Mouse (Mus musculus): ENCODE results near the gene Grid1.

Grid1 gene

DNA sequence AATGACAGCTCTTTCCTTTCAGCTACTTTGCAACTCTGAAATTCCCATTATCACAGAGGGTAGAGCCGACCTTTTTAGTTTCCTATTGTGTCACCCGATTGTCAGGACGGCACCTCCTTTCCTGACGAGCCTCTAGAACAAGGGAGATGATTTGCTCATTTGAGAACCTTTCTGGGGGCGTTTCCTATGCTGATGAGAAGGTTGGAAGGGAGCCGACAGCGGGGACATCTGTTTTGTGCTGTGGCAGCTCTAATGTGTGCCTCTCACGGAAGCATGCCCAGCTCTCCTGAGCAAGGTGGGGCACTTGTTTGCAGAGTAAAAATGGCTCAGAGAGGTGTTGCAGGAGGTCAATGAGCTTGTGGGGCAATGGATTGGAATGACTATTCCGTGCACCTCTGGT, 189.2 kb downstream of the Grid1 start:
- no peak for DNase-seq (ENCODE audit: low spot score in 2 of 2)

DNA sequence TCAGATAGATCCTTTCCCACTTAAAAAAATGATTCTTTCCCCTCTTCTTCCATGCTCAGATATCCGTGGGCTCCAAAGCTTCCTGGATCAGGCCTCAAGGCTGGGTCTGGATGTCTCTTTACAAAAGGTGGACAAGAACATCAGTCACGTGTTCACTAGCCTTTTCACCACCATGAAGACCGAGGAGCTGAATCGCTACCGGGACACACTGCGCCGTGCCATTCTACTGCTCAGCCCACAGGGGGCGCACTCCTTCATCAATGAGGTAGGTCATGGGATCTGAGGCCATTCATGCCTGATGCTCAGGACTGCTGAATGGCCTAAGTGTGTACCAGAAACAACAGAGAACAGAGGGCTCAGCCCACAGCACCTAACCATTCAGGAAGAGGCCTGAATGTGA, 206.8 kb downstream of the Grid1 start:
- DNase-seq (ENCODE audit: low spot score in 2 of 2) = no peak

DNA sequence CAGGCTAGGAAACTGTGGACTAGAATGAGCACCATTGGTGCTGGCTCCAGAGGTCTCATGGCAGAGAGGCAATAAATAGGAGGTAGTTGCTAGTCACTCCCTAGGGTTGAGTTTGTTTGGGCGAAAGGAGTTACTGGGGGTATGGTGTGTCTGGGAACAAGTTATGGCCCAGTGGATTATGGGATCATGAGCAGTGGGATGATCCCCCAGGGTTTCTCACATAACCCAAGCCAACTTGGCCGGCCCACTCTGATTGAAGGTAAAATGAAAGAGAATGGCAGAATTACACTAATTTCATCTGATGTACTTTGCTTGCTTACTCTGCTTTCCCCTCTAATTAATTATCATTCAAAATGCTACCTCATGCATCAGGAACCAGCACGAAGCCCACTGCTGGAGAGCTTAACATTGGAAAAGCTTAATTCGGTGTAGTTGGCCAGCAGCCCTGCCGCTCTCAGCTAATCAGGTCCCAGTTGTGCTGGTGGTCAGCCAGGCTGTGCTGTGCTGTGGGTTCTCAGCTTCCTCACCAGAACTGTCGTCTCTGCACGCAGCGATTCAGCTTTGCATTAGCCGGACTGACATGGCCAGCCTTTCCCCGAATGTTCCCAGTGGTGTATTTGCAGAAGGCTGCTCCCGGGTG, 207.7 kb downstream of the Grid1 start:
- no peak for DNase-seq (ENCODE audit: low spot score in 2 of 2)

DNA sequence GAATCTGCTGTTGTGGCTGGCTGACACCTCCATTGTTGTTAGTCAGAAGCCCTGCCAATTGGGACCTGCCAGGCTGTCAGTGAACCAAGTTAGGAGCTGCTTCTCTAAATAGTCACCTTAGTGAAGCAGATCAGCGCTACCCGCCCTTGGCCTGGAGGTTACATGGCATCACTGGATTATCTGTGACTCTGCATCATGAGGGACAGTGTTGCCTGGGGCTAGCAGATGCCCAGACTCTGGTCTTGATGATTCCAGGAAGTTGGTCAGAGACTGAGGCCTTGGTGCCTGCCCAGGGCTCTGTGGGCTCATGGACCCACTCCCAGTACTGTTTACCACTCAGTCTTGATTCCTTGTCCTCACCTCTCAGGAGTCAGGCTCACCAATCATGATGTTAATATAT, 209.7 kb downstream of the Grid1 start:
- DNase-seq (ENCODE audit: low spot score in 2 of 2) = no peak

DNA sequence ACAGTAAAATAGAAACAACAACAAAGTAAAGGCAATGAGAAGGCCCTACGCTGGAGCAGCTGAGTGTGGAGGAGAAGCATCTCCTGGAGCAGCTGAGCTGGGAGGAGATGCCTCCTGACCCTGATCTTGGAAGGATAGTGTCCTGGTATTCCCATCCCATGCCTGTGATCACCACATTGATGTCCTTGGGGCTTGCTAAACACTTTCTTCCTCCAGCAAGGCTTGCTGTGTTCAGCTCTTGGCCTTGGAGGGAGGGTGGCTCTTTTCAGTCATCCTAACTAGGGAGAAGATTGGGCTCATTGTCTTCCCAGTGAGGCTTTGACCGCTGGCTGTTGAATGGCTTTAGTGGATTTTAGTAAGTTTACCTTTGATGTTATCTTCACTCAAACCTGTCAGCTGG, 210.4 kb downstream of the Grid1 start:
- DNase-seq (ENCODE audit: low spot score in 2 of 2) = no peak

DNA sequence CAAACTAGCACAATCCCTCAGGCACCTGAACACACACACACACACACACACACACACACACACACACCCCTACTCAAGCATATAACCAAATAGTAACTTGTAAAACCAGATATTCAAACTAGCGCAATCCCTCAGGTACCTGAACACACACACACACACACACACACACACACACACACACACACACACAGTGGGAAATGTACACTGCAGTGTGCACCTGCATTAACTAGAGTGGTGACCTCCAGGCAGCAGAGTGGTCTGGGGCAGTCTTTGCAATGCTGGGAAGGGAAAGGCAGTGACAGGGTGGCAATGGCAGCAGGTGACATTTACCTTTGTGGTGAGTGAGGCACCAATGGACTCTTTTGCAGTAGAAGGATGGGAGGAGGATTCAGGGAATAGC, 212.4 kb downstream of the Grid1 start:
- no peak for DNase-seq (ENCODE audit: low spot score in 2 of 2)

DNA sequence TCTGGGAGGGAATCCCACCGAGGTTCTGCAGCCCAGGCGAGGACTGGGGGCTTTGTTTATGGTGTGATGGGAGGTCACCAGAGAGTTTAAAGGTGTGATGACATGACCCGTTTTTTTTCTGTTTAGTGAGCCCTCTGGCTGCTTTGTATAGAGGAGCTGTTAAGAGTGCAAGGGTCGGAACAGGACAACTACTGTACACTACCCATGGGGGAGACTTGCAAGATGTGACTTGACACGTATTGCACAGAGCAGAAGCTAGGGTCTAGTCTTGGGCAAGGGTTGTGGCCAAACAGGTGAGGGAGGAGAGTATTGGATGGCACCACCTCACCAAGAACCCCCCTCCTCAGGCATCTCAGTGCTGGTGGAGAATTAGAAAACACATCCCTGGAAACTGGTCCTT, 224.4 kb downstream of the Grid1 start:
- DNase-seq (ENCODE audit: low spot score in 2 of 2) = no peak

DNA sequence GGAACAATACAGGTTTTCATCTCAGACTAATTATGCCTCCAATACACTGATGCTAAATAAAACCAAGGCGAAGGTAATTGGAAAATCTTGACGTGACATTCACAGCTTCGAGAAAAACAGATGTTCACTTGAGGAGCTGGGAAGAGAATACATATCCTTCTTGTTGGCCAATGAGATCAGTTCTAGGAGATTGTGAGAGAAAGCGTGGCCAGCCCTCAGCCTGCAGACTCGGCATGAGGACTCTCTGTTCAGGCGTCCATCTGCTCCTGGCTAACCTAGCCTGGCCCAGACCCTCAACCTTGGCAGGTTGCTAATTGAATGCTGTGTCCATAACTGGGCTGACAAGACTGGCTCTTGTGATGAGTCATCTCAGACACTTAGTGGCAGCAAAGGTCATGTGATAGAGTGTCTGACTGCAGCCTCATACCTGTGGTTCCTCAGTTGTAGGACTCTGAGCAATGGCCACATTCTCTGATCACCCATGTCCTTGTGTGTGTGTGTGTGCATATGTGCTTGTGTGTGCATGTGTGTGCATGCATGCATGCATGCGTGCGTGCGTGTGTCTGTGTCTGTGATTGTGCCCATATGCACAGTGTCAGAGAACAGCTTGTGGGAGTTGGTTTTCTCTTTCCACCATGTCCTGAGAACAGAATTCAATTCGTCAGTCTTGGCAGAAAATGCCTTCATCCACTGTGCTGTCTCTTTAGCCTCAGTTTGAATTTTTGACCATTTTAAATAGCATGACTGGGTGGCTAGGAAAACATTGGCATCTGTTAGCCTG, 225.2 kb downstream of the Grid1 start:
- DNase-seq (ENCODE audit: low spot score in 2 of 2) = no peak

DNA sequence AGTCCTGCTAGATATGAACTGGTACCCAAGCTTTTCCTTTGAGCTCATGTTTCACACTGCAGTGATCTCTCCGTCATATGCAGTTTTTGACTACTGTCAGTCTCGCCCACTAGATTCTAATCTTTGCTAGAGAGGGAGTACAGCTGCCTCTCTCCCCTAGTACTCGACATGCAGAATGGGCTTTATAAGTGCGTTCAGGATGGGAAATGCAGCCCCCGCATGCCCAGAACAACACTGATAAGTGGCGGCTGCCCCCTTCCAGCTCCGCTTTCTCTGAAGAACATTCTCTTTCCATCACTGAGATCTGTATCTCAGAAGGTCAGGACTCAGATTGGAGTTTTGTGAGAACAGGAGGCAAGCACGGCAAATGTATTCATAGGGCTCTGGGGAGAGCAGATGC, 229.3 kb downstream of the Grid1 start:
- DNase-seq (ENCODE audit: low spot score in 2 of 2) = no peak

DNA sequence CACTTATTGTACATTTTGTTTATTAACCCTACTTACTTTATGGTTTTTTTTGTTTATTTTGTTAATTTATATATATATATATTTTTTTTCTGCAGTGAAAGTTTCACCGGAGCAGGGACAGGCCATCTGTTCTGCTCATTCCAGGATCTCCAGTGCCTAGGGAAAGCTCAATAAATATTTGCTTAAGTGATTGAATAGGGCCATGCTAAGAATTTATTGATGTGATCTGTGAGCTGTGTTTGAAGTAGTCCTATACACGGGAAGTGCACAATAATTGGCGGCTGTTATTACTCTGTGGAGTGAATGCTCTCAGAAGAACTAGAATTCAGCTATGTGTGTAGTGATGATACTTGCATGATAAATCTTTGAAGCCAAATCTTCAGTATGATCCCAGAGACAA, 234.2 kb downstream of the Grid1 start:
- DNase-seq (ENCODE audit: low spot score in 2 of 2) = no peak

DNA sequence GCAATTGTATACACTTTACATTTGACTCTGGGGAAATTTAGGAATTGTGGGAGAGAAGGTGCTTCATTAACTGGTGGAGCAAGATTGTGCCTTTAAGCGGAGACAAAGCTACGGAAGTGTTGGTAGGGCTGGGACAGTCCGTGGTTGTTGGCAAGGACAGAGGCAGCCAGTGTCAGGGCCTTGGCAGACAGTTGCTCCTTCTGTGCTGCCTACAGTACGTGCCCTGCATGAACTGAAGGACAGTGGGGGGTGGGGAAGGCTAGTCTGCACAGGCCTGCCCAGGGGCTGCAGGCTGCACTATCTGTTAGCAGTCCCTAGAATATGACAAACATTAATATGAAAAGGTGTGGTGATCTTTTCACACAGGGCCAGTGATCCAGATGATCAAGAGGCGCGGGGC, 254.7 kb downstream of the Grid1 start:
- no peak for DNase-seq (ENCODE audit: low spot score in 2 of 2)

DNA sequence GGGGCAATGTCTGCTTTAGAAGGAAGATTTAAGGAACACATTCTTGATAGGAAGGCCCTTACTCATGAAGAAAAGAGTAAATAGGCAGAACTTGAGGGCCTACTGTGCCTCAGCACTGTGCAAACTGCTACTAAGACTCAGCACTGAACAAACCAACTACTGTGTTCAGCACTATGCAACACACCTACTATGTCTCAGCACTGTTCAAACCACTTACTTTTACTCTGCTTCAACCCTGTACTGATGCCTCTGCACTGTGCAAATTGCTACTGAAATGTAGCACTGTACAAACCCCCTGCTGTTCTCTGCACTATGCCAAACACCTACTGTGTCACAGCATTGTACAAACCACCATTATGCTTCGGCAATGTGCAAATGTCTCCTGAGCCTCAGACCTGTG, 260.0 kb downstream of the Grid1 start:
- DNase-seq (ENCODE audit: low spot score in 2 of 2) = no peak

DNA sequence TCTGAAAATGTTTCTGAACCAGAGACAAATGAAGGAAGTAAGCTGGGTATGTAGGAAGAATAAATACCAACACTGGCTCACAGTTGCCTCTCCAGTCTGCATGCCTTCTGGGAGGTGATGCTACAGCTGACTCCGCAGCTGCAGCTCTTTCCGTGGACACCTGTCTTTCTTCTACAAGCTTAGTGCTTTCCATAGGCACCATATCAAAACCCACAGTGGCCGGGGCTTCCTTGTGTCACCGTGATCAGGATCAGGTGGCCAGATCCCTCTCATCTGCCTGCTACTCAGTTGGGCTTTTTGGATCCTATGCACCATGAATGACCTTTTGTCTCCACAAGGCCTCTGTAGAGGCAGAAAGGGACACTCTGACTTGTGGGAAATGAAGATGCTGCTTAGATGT, 272.7 kb downstream of the Grid1 start:
- DNase-seq (ENCODE audit: low spot score in 2 of 2) = no peak

DNA sequence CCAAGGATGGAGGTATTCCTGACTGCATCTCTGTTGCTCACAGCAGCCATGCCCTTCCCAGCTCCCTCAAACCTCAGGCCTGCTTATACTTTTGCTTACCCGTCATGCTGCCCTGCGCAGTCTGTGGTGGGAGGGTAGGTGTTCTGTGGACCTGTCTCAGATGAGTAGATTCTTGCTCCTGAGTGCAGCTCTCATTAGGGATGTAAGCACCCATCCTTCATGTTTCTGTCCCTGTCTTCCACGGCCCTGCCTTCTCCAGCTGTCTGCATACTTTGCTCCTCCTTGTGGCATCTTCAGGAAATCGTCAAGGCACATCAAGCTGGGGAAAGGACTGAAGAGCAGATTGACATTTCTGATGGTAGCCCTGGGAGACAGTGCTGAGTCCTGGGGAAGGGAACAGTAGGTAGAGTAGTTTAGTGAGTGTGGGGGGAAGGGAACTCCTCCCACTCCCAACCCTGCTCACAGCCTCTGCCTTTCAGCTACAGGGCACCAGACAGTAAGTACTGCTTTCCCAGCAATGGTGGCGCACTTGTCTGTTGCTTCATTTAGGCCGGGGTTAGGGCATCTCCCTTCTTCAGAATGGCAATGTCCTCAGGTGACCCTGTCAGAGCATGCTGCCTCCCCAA, 273.8 kb downstream of the Grid1 start:
- DNase-seq (ENCODE audit: low spot score in 2 of 2) = no peak

DNA sequence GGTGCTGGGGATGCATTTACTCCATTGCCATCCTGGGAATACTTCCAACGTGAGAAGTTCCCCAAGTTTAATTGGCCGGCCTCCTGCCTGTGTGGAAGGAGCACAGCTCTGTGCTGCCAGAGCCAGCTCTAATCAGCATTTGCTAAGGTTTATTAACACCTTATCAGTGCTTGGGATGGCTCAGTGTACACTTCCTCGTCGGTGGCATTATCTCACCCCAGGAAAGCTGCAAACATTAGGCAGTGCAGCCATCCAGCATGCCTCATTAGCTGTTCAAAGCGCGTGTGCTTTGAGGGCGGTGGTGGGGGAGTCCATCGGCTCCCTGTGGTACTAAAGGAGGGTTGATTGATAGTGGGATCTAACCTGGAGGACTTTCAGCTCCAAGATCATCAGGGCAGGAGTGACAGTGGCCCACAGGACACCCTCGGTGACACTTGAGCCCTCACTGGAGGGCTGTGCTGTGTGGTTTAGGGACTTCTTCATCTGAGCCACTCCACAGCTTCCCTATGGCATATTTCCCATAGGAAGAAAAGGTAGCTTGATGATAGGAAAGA, 275.7 kb downstream of the Grid1 start:
- DNase-seq (ENCODE audit: low spot score in 2 of 2) = no peak

DNA sequence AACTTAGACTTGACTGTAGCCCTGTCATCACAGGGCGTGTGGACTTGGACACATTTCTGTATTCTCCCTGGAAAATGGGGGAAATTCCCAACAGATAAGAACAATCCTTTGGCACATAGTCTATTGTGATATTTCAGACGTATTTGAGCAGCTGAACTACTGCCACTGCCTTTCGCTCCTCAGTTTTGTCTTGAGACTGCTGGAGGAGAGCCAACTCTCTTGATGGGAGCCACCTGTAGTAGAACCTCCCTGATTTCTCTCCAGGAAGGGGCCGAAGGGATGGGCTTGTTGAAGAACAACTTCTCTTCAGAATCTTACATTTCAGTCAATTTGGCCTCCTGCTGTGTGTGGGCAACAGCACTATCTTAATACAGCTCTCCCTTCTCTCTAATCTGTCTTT, 276.2 kb downstream of the Grid1 start:
- no peak for DNase-seq (ENCODE audit: low spot score in 2 of 2)

DNA sequence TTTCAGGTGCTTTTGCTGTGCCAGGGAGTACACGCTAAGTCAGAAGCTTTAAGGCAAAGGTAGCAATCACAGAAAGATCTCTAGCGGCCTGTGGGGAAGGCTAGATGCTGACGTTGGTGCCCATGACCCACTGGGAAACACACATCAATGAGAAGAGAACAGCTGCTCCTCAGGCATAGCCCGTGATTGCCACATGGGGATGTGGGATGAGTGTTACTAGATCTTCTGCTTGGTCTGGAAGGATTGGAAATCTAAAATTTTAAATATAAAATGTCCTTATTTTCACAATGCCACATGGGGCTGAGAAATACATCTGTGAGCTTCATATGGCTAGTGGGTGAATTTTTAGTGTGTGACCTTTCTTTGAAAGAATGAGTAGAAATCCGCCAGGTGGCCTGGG, 277.3 kb downstream of the Grid1 start:
- DNase-seq (ENCODE audit: low spot score in 2 of 2) = no peak

DNA sequence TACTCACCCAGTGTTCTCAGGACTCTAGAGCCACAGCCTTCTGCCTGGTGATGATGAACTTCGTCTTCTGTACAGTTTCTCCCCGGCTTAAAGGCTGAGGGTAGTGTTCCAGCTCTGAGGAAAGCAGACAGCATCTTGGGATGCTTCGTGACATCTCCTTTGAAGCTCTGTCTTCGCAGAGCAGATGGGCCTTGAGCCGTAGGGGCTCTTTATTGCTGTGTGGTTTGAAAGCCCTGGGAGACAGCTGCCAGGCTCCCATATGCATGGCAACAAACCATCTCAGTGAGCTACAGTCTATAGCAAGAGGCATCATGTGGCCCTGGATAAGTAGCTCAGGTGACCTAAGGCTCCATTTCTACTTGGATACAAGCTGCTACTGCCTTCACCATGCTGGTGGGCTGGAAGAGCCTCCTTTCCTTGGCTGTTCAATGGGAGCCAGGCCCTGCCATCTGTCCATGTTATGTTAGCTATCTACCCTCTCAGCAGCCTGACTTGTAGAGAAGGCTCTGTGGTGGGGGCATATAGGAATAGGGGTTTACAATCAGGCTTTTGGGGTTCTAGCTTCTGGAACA, 283.8 kb downstream of the Grid1 start:
- no peak for DNase-seq (ENCODE audit: low spot score in 2 of 2)

DNA sequence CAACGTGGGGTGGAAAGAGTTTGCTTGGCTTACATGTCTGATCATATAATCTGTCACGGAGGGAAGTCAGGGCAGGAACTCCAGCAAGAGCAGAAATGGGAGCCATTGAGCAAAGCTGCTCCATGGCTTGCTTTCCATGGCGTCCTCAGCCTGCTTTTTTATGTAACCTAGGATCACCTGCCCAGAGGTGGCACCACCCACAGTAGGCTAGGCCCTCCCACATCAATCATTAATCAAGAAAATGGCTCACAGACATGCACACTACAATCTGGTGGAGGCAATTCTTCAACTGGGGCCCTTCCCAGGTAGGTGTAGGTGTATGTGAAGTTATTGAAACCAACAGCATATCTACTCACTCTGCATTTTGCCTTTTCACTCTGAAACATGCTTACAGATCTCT, 287.7 kb downstream of the Grid1 start:
- DNase-seq (ENCODE audit: low spot score in 2 of 2) = no peak

DNA sequence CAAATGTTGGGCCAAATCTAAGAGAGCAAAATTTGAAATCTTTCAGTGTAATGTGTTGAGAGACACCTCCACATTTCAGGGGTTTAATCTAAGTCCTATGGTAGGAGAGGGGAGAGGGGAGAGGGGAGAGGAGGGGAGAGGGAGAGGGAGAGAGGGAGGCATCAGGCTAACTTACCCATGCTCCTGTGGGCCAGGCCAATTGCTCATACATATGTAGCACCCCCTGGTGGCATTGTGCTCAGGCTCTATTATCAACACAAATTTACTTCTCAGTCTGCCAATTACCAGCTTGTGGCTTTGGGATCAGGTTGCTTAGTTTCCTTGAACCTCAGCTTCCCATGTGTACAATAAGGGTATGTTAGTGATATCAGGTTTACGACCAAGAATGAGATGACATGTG, 291.0 kb downstream of the Grid1 start:
- DNase-seq (ENCODE audit: low spot score in 2 of 2) = no peak

DNA sequence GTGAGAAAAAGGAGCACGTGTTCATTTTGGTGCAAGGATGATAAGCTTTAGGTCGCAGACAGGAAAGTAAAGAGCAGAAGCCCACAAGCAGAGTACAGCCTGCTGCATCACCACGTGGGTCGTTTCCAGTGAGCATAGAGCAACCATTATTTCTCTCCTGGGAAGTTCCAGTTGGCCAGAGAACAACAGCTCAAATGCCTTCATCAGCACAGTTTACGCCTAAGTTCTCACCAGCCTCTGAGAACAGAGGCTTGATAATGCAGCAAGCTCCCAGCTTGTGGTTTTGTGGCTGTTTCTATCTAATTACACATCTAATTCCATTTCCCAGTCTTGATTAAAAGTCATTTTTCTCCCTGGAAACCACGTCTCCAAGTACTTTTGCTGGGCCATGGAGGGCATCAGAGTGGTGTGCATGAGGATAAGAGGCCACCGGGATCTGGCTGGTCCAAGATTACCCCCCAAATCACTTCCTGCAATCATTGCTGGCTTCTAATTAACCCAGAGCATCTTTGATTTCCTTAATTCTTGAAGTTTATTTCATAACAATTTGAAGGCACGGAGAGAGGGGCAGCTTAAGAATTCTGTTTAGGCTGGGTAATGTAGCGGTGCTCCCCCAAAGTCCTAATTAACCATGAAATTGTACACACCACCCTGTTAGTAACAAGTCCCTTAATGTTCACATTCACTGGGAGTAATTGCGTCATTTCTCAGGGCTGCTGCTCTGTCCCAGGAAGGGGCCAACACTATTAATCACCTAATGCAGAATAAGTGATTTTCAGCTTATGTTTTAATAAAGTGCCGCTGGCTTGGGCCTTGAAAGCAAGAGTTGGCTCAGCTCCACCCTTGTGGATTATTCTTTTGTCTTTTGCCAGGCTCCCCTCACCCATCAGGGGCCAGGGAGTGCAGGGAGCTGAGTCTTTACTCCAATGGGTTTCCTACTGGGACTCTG, 292.7 kb downstream of the Grid1 start:
- DNase-seq (ENCODE audit: low spot score in 2 of 2) = no peak

DNA sequence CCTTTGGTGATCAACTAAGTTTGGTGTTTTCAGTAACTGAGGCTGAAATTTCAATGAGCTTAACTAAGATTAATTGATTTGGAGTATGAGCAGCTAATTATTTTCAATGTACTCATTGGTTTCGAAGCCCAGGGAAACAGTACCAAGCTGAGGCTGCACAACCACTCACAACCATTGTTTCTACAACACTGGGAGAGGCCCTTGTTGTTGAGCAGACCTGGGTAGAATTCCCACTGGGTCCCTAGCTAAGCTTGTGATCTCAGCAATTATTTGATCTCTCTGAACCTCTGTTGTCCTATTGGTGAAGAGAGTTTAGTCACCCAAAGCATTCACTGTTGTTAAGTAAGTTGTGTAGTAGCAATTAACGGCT, 293.4 kb downstream of the Grid1 start:
- DNase-seq (ENCODE audit: low spot score in 2 of 2) = no peak

Measured in natural killer cell, adult 2 months (primary cell).